Mouse (Mus musculus) left cerebral cortex, postnatal 14 days (tissue): ENCODE data around the gene Pias4. TPM values are rescaled to one million over a fixed set of nuclear protein-coding genes. Genes with fewer than 3 reads are reported as not detected.

Source experiments
- DNase-seq, 2 experiments: peaks; one replicate each; pipeline ENCODE4 v3.0.0; 2021 to 2022; ENCODE audit warnings: low spot score in 2 of 2, mixed read lengths in 1 of 2
- intact Hi-C: fragments of 180-260 bp; cut with DNase I; formaldehyde crosslinking; loops from one replicate; pipeline ENCODE4 v1.15.1; 2025
- microRNA-seq, 2 experiments: library from miRNA; unstranded; fragments of <30 nt; microRNA quantifications; one replicate each; pipeline ENCODE4 v1.2.0; 2022
- total RNA-seq, 2 experiments: library from RNA; stranded (reverse); gene quantifications; 2 replicates each; pipeline ENCODE4 v1.2.3; 2021

Gene Pias4
- total RNA-seq, 2 experiments from 2014 or later = 23.7 to 29.9 TPM

DNA sequence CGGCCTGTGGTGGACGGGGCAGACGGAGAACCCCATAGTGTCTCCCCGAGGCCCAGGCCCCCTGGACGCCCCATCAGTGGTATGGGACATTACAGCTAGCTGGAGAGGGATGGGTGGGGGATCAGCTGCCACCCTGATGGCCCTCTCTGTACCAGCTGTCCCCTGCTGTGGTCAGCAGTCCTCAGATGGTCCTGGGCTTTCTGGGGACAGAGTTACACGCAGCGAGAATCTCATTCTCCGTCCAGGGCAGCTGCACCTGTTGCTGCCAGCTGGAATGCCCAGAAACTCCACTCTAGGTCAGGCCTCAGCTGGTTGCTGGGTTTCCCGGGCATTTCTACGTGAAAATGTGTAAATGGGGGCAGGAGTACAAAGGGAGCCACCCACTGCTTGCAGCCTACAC is 48.1 kb downstream of the Pias4 start:
- DNase-seq = no peak
- intact Hi-C loops = no loop called here

DNA sequence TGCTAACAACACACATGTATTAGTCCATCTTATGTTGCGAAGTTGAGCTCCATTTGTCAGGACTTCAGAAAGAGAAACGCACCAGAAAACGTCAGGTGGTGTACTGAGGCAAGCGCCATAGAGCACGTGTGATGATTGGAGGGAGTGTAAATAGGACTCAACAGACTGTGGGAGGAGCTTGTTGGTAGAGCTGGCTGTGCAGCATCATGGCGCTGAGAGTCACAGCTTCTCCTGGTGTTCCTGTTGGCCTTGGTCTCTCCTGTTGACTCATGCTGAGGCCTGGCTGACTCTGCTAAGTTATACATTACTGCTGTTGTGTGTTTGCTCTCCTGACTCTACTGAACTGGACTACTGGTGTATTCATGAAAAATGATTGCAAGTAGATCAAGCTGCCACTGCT is 54.8 kb downstream of the Pias4 start:
- no peak for DNase-seq
- intact Hi-C loops = no loop called here

DNA sequence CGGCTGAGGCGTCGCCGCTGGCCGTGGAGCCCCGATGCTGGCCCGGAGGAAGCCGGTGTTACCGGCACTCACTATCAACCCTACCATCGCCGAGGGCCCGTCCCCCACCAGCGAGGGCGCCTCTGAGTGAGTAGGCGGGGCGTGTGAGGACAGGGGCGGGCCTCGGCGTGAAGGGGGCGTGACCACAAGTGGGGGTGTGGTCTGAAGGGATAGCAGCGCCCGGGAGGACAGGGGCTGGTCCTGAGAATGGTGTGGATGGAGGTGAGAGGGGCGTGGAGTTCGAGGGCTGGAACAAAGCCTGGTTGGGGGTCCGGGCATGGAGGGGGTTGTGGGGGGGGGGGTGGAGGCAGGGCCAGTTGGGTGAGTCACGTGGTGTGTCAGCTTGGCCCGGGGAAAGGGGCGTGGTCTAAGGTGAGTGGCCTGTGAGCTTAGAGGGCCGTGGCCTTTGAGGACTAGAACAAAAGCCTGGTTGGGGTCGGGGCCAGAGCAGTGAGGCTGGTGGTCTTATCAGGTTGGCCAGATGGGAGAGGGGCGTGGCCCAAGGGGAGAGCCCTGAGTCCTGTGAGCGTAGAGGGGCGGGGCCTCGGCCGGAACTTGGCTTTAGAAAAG is 61.5 kb downstream of the Pias4 start:
- intact Hi-C loops = no loop called here
- peak; percentile 80 to 83 for DNase-seq

DNA sequence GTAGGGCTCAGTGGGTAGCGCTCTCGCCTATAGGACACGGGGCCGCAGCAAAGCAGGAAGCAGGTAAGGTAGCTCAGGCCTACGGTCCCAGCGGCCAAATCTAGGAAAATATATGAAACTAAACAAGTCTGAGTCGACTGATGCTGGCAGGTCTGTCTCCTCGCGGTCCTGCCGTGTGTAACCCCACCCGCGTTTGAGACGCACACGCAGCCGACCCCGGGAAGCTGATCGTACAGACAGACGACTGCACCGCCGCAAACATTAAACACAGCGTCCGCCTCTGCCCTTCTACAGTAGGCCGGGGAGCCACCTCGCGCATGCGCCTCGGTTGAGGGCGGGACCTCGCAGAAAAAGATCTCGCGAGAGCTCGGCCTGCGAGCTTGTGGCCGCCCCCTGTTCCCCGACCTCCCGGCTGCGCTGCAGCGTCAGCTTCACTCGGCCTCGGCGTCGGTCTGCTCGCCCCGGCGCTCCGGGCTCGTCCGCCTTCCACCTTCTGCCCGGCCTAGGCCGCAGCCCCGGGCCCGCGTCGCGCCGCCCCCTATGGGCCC is 62.1 kb downstream of the Pias4 start, which contains the start of gene Map2k2:
TSS of gene Map2k2 (plus strand) at position 351 of the 548 bp plus-strand sequence.
- intact Hi-C loops = no loop called here
- DNase-seq = peak; percentile 96

Small RNA genes within 50 kb of the gene (microRNA-seq; reads per million reads assigned to microRNA genes)
- gene Mir5615-1 (0 reads per million in 2 experiments), gene Mir5615-2 (0 reads per million in 2 experiments)

Other genes with a start within 250 kb of the Pias4 start
- 10 to 100 TPM; 19.7 to 20.1 TPM for gene Lmnb2, start 249.7 kb downstream of the Pias4 start, total RNA-seq
- gene Gadd45b, start 237.8 kb downstream of the Pias4 start, total RNA-seq = 10 to 100 TPM; 11.9 to 12.5 TPM
- 100 to 1,000 TPM; 120 to 135 TPM for gene Gng7, start 153.0 kb downstream of the Pias4 start, total RNA-seq
- gene Diras1, start 142.3 kb downstream of the Pias4 start, total RNA-seq = 100 to 1,000 TPM; 113 to 117 TPM
- 10 to 100 TPM; 70.9 to 76.3 TPM for gene Slc39a3, start 130.5 kb downstream of the Pias4 start, total RNA-seq
- 100 to 1,000 TPM; 178 to 186 TPM for gene Sgta, start 107.7 kb downstream of the Pias4 start, total RNA-seq
- gene Thop1, start 97.9 kb downstream of the Pias4 start, total RNA-seq = 10 to 100 TPM; 51.1 to 51.2 TPM
- under 1 TPM; 0.15 to 0.44 TPM for gene Creb3l3, start 69.0 kb downstream of the Pias4 start, total RNA-seq
- gene Map2k2, start 62.0 kb downstream of the Pias4 start, total RNA-seq = 100 to 1,000 TPM; 116 to 122 TPM
- 10 to 100 TPM; 74.8 to 76.0 TPM for gene Zbtb7a, start 32.7 kb downstream of the Pias4 start, total RNA-seq
- 100 to 1,000 TPM; 936 to 941 TPM for gene Eef2, start 8.7 kb upstream of the Pias4 start, total RNA-seq
- gene Dapk3, start 15.1 kb upstream of the Pias4 start, total RNA-seq = 10 to 100 TPM; 72.2 to 73.3 TPM
- not detected for gene 4930442H23Rik, start 15.9 kb upstream of the Pias4 start, total RNA-seq
- under 1 TPM in 1 of 2 experiments, not detected in 1; 0.17 TPM for gene Nmrk2, start 34.1 kb upstream of the Pias4 start, total RNA-seq
- gene Atcay, start 62.9 kb upstream of the Pias4 start, total RNA-seq = 100 to 1,000 TPM; 196 to 211 TPM
- 10 to 100 TPM; 66.1 to 66.7 TPM for gene Zfr2, start 65.2 kb upstream of the Pias4 start, total RNA-seq
- gene Matk, start 85.0 kb upstream of the Pias4 start, total RNA-seq = 100 to 1,000 TPM; 226 to 227 TPM
- 10 to 100 TPM; 39.0 to 41.4 TPM for gene Mrpl54, start 99.0 kb upstream of the Pias4 start, total RNA-seq
- 10 to 100 TPM; 34.8 to 35.8 TPM for gene Apba3, start 99.0 kb upstream of the Pias4 start, total RNA-seq
- under 1 TPM; 0.15 to 0.47 TPM for gene Tjp3, start 123.7 kb upstream of the Pias4 start, total RNA-seq
- gene Pip5k1c, start 125.0 kb upstream of the Pias4 start, total RNA-seq = 100 to 1,000 TPM; 391 to 396 TPM
- 10 to 100 TPM; 25.1 to 27.2 TPM for gene Cactin, start 153.2 kb upstream of the Pias4 start, total RNA-seq
- gene Tbxa2r, start 160.8 kb upstream of the Pias4 start, total RNA-seq = 1 to 10 TPM; 1.3 to 1.5 TPM
- under 1 TPM; 0.51 to 0.97 TPM for gene Gipc3, start 175.3 kb upstream of the Pias4 start, total RNA-seq
- 10 to 100 TPM; 21.4 to 23.3 TPM for gene Hmg20b, start 182.6 kb upstream of the Pias4 start, total RNA-seq
- gene Mfsd12, start 189.6 kb upstream of the Pias4 start, total RNA-seq = 10 to 100 TPM; 37.8 to 38.9 TPM
- gene 4930404N11Rik, start 197.9 kb upstream of the Pias4 start, total RNA-seq = 1 to 10 TPM in 1 of 2 experiments, under 1 TPM in 1; 0.93 to 1.3 TPM
- 10 to 100 TPM; 74.8 to 80.3 TPM for gene Fzr1, start 210.6 kb upstream of the Pias4 start, total RNA-seq
- 10 to 100 TPM; 82.4 to 88.6 TPM for gene Dohh, start 216.5 kb upstream of the Pias4 start, total RNA-seq
- 1 to 10 TPM; 2.4 to 3.2 TPM for gene Gm48551, start 216.5 kb upstream of the Pias4 start, total RNA-seq
- 1 to 10 TPM; 2.8 to 4.7 TPM for gene Gm48552, start 221.1 kb upstream of the Pias4 start, total RNA-seq
- gene Smim24, start 225.1 kb upstream of the Pias4 start, total RNA-seq = 1 to 10 TPM; 1.8 to 1.9 TPM